Mouse (Mus musculus) thymus, adult 2 months (tissue): ENCODE measurements around the gene Tmem167b. TPM values are rescaled to one million over a fixed set of nuclear protein-coding genes. Genes with fewer than 3 reads are reported as not detected.
"Not testable (repeated sequence)": the region's sequence is repeated elsewhere in the genome, so short reads cannot be mapped to it uniquely, and the experiment has no call there.

Experiments used
- DNase-seq: peaks from one replicate; pipeline ENCODE4 v3.0.0; 2021
- H3K27ac ChIP-seq: fragments of 200-500 bp; 2 replicates; pipeline ENCODE4 v1.5.1; 2012; ENCODE audit warnings: low read length, control low read depth; ENCODE audit not compliant: control insufficient read depth, insufficient read depth
- H3K27me3 ChIP-seq: fragments of 200-500 bp; 2 replicates; pipeline ENCODE4 v1.6.1; 2012; ENCODE audit warnings: mild to moderate bottlenecking, low read length, moderate library complexity, mixed read lengths; ENCODE audit not compliant: control insufficient read depth, insufficient read depth
- H3K36me3 ChIP-seq: fragments of 200-500 bp; 2 replicates; pipeline ENCODE4 v1.6.1; 2012; ENCODE audit warnings: mild to moderate bottlenecking, low read length, moderate library complexity; ENCODE audit not compliant: control insufficient read depth, insufficient read depth
- H3K4me1 ChIP-seq: fragments of 200-500 bp; replicated peaks from 2 replicates; pipeline ENCODE4 v1.6.1; 2012; ENCODE audit warnings: low read length; ENCODE audit not compliant: control insufficient read depth, insufficient read depth
- H3K4me3 ChIP-seq: fragments of 200-500 bp; 2 replicates; pipeline ENCODE4 v1.5.1; 2012; ENCODE audit warnings: mild to moderate bottlenecking, low read length, control low read depth, moderate library complexity; ENCODE audit not compliant: control insufficient read depth, insufficient read depth
- CTCF ChIP-seq: fragments of 200-500 bp; IDR thresholded peaks from 2 replicates; pipeline ENCODE4 v1.5.1; 2012; ENCODE audit warnings: mild to moderate bottlenecking, control low read depth, low read length, moderate library complexity, borderline replicate concordance; ENCODE audit not compliant: control insufficient read depth, poor library complexity, insufficient read depth; ENCODE audit errors: extremely low read depth
- POLR2A ChIP-seq: fragments of 200-500 bp; IDR thresholded peaks from 2 replicates; pipeline ENCODE4 v1.6.1; 2012; ENCODE audit warnings: mild to moderate bottlenecking, low read length, control low read depth, moderate library complexity; ENCODE audit not compliant: control insufficient read depth, poor library complexity, insufficient read depth; ENCODE audit errors: extremely low read depth
- WGBS: fragments of 180-500 bp; shearing (Covaris S2); methylation state at CpG from one replicate; pipeline ENCODE4 v1.1.7; 2018; 5-methylcytosine and 5-hydroxymethylcytosine counted together
- polyA plus RNA-seq: library from polyadenylated mRNA; depleted of rRNA; stranded (reverse); fragments of >200 nt; gene quantifications from 2 replicates; pipeline ENCODE4 v1.2.3, GENCODE M21; 2012

Gene Tmem167b
- polyA plus RNA-seq, 1 experiment = 5.2 TPM

- no peak overlapping the region for H3K27ac ChIP-seq
- H3K4me3 ChIP-seq = no peak overlapping the region
These were observed 11.8 kb upstream of the Tmem167b start for GRCm38 (mm10) chr3:108574018-108574417.

GRCm38 (mm10) chr3:108572309-108573010 is 10.2 kb upstream of the Tmem167b start:
- Histone ChIP-seq H3K27ac (no peak overlapping the region), H3K4me1 (peaks cover 4% of the 10 kb centered on the region), H3K4me3 (peak overlapping the region; percentile 24), H3K36me3 (no peaks in the 10 kb centered on the region), H3K27me3 (no peaks in the 10 kb centered on the region)
- WGBS = 37% methylated on average over 18 of the region's 18 CpGs
- DNase-seq = no peak
- TF ChIP-seq POLR2A = no peak
- no peak for TF ChIP-seq CTCF

More at GRCm38 (mm10) chr3:108574018-108574417, 11.8 kb upstream of the Tmem167b start:
- 62% methylated on average over 5 of the region's 5 CpGs for WGBS
- TF ChIP-seq POLR2A = no peak
- TF ChIP-seq CTCF = no peak
- peaks cover 4% of the 10 kb centered on the region for H3K4me1 ChIP-seq
- no peak for DNase-seq
- no peaks in the 10 kb centered on the region for H3K36me3 ChIP-seq
- H3K27me3 ChIP-seq = no peaks in the 10 kb centered on the region

GRCm38 (mm10) chr3:108571443-108572294 is 9.4 kb upstream of the Tmem167b start, which contains the start of gene Taf13:
Taf13 (plus strand) TSS chr3:108571698.
- TF ChIP-seq POLR2A (peak; percentile 100), CTCF (0 out of 2 replicates have a peak, but pooled peaks have one; percentile 41)
- no peak within 1 kb of the TSS for H3K27ac ChIP-seq
- H3K36me3 ChIP-seq = no peaks in the 10 kb centered on the region
- under 1% methylated on average over 42 of the region's 42 CpGs for WGBS
- H3K27me3 ChIP-seq = no peaks in the 10 kb centered on the region
- H3K4me3 ChIP-seq = peak within 1 kb of the TSS; percentile 65
- peak; percentile 97 for DNase-seq
- H3K4me1 ChIP-seq = peaks cover 4% of the 10 kb centered on the region

GRCm38 (mm10) chr3:108570813-108571212 is 8.5 kb upstream of the Tmem167b start:
- TF ChIP-seq POLR2A = no peak
- TF ChIP-seq CTCF = no peak
- Histone ChIP-seq H3K27me3 (no peaks in the 10 kb centered on the region), H3K36me3 (no peaks in the 10 kb centered on the region), H3K4me3 (no peak overlapping the region), H3K27ac (no peak overlapping the region), H3K4me1 (peaks cover 4% of the 10 kb centered on the region)
- no peak for DNase-seq
- 85% methylated on average over 14 of the region's 14 CpGs for WGBS

GRCm38 (mm10) chr3:108569636-108570035 is 7.4 kb upstream of the Tmem167b start:
- H3K4me3 ChIP-seq, DNase-seq, H3K27me3 ChIP-seq, H3K4me1 ChIP-seq, H3K27ac ChIP-seq, H3K36me3 ChIP-seq: not testable (repeated sequence)
- 55% methylated on average over 3 of the region's 3 CpGs for WGBS

GRCm38 (mm10) chr3:108567990-108568877 is 6.0 kb upstream of the Tmem167b start:
- TF ChIP-seq POLR2A (no peak), CTCF (no peak)
- Histone ChIP-seq H3K27ac (no peak overlapping the region), H3K4me3 (no peak overlapping the region), H3K27me3 (no peaks in the 10 kb centered on the region), H3K36me3 (no peaks in the 10 kb centered on the region), H3K4me1 (peaks cover 4% of the 10 kb centered on the region)
- no peak for DNase-seq
- 80% methylated on average over 15 of the region's 15 CpGs for WGBS
